Mouse (Mus musculus) frontal cortex, adult (tissue): ENCODE results near the gene Bmp8a.
"Not testable (repeated sequence)": the region's sequence is repeated elsewhere in the genome, so short reads cannot be mapped to it uniquely, and the experiment has no call there.

Source experiments
- ATAC-seq: cut with Nextera tagmentation; 2 replicates; pipeline ENCODE4 v1.9.2; 2017; ENCODE audit warnings: mild to moderate bottlenecking, moderate library complexity, mixed read lengths; ENCODE audit not compliant: low TSS enrichment

Gene Bmp8a

GRCm38 (mm10) chr4:123342642-123343470 lies at the start of gene Bmp8a:
Gene Bmp8a, minus strand, starts transcription at chr4:123343252.
- ATAC-seq = 0 out of 2 replicates have a peak, but pooled peaks have one; percentile 4

- ATAC-seq = no peak
Observed at GRCm38 (mm10) chr4:123392187-123392586, 49.1 kb upstream of the Bmp8a start.

- no peak for ATAC-seq
Observed at GRCm38 (mm10) chr4:123385028-123385427, 42.0 kb upstream of the Bmp8a start.

DNA sequence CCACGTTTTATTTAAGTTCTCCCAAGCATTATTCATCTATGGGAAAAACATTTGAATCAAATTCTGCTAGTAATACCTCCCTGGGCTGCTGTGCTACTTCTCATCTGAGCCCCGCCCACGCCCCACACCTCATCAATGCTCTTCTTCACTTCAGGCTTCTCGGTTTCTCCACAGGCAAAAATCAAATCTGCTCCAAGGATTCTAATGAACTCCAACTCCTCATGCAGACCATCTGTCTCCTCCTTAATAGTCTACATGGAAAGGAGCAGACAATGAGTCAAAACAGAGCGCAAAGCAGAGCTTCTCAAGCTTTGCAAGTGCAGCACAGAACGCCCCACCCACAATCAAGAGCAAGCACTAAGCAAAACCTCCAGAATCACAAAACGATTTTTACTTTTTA lies 40.1 kb upstream of the Bmp8a start:
- ATAC-seq = peak; percentile 90

DNA sequence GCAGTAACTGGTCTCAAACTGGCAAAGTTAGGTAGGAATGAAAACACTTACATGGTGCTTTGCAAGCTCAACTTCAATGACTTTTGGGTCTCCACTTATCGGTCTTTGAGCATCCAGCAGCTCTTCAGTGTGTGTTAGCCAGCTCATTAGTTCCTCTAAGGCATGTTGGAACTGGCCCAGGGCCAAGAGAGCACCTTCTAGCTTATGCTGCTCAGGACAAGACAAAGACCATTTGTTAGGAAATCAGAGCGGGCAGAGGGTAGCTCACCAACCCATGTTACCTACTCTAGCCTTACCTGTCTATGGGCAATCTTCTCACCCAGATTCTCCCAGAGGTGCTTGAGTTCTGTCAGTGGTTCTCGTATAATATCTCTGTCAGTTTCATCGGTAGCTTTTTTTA lies 39.0 kb upstream of the Bmp8a start:
- no peak for ATAC-seq

GRCm38 (mm10) chr4:123381598-123381997 lies 38.5 kb upstream of the Bmp8a start:
- ATAC-seq = no peak

- ATAC-seq = no peak
Observed at GRCm38 (mm10) chr4:123376031-123376430, 33.0 kb upstream of the Bmp8a start.

GRCm38 (mm10) chr4:123374316-123375008 lies 31.4 kb upstream of the Bmp8a start:
- no peak for ATAC-seq

DNA sequence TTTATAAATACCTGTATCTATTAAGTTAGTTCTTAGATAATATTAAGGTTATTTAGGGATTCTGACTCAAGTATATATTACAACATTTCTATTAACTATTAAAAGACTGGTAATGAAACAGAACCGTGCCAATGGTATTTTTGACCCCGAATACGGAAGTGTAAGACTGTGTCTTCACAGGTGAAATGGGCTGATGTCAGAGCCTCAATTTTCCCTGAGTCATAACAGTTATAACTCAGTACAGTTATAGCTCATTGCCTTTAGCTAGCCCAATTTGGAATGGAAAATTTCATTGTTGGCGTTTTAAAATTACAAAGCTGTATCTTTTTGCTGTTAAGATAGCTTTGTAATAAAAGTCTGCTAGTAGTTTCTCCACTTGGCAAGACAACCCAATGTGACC lies 20.5 kb upstream of the Bmp8a start:
- ATAC-seq = no peak

GRCm38 (mm10) chr4:123360771-123361170 lies 17.7 kb upstream of the Bmp8a start:
- no peak for ATAC-seq

GRCm38 (mm10) chr4:123358613-123359012 lies 15.6 kb upstream of the Bmp8a start:
- ATAC-seq = no peak

- ATAC-seq = no peak
Observed at GRCm38 (mm10) chr4:123355941-123356340, 12.9 kb upstream of the Bmp8a start.

DNA sequence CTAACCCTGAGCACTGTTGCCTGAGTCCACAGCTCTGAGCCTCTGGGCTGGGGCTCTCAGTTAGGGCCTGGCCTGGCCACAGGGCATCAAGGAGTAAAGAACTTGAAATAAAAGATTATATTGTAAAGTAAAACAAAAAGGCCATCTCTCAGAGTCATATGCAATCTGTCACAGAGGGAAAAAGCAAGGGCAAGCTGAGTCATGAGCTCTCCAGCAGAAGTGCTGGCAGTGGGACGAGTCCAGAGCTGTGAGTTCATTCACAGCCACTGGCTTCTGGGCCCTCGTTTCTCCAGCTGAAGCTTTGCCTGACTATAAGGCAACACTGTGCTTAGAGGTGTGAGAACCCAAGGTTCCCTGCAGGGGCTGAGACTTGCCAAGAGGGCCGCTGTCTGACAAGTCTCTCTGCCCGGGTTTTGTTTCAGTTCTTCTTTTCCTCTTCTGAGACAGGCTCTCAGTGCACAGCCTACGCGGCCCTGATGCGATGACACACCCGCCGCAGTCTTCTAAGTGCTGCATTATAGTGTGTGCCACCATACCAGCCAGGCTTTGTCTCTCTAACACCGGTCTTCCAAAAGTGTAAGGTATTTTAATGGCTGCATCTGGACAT lies 10.3 kb upstream of the Bmp8a start:
- ATAC-seq = peak; percentile 57; the same call in 1 of the 2 replicates

DNA sequence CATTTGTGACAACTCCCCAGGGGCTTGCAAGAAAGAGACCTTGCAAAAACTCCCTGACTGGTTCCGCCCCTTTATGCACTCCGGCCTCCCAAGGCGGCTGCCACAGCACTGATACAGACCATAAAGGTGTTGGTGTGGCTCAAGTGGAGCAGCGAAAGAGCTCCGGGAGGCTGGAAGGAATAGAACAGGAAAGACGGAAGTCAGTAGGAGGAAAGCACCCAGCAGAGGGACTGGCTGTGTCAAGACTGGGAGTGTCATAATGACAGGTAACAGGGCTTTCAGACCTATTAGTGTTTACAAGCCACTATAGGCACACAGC lies 378 bp upstream of the Bmp8a start:
- no peak for ATAC-seq

DNA sequence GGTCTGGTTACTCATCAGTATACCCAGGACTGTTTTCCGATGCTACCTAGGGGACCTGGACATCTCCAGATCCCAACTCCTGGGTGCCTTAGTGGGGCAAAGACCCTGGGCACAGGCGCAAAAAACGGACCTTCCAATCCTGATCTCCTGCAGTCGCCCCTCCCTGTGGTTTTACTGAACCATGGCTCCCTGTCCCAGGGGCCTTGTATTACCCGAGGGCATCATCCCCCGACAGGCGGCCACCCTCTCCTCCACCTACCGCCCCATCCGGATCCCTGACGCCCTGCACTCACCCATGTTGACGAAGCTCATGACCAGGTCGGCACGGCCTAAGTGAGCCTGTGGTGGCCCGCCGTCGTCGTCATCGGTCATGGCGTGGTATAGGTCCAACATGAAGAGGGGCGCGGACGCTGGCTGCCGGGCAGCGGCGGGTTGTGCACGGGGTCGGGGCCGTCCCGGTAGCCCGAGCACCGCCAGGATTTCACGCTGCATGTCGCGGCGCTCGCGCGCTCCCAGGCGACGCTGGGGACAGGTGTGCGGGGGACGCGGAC lies 886 bp downstream of the Bmp8a start:
- ATAC-seq = no peak

DNA sequence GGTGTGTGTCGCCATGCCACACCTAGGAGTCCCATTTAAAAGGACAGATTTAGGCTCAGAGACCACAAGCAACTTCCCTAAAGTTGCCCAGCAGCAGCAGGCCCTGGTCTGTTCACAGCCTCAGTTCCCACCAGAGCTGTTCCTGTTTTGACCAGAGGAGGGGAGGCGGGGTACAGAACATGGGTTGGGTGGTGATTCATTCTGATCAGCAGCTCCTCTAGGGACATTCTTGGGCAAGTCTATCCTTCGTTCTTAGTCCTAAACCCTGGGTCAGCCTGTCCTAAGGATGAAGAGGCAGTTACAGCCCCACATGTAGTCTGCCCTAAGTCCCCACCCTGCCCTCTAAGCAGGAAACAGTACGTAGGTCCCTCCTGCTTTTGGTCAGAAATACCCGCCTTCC lies 2.8 kb downstream of the Bmp8a start:
- no peak for ATAC-seq

DNA sequence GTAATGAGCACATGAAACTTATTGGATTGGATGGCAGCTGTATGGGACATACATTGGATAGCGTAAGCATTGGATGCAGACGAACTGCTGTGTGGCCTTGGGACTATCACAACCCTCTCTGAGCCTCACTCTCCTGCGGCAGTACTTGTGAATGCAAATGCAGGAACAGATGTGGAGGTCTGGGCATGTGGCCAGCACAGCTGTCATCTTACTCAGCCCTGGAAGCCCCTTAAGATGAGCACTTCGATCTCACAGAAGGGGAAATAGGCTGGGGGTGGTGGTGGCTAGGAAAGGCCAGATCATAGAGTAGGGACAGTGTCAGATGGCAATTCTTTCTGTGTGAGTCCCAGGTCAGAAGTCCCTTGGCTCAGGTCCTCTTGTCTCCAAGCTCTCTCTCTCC lies 5.4 kb downstream of the Bmp8a start:
- ATAC-seq = no peak

- ATAC-seq = peak; percentile 53; the same call in 1 of the 2 replicates
Observed at GRCm38 (mm10) chr4:123335796-123336585, 7.1 kb downstream of the Bmp8a start.

GRCm38 (mm10) chr4:123335244-123335643 lies 7.8 kb downstream of the Bmp8a start:
- ATAC-seq = peak; percentile 80; the same call in 1 of the 2 replicates

- no peak for ATAC-seq
Observed at GRCm38 (mm10) chr4:123334177-123334576, 8.9 kb downstream of the Bmp8a start.

DNA sequence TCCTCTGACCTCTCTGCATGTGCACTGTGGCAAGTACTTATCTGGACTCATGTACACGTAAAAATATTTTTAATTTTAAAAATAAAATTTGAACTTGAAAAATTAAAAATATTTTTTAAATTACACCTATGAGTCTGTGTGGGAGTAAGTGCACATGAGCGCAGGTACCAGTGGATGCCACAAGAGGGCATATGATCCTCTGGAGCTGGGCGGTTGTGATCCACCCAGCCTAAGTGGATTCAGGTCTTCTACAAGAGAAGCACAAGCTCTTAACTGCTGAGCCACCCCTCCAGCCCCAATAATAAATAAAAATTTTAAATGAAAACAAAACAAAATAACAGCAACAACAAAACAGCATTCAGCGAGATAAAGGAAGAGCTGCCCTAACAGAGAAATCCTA lies 9.9 kb downstream of the Bmp8a start:
- no peak for ATAC-seq

GRCm38 (mm10) chr4:123331961-123332360 lies 11.1 kb downstream of the Bmp8a start:
- ATAC-seq = not testable (repeated sequence)
